Mouse (Mus musculus) Patski (cell line): ENCODE results near the gene Stx5a. TPM values are rescaled to one million over a fixed set of nuclear protein-coding genes. Genes with fewer than 3 reads are reported as not detected.

Experiments used
- ATAC-seq: fragments of 100-300 bp; one replicate; pipeline ENCODE4 v1.8.0; 2021
- CTCF ChIA-PET: fragments of 350-600 bp; sonication (Branson Sonifier 250); formaldehyde crosslinking; loops from one replicate; lab custom pipeline; 2022; ENCODE audit warnings: inconsistent platforms; lab: Charles Lee
- POLR2A ChIA-PET: fragments of 350-600 bp; sonication (Branson Sonifier 250); formaldehyde crosslinking; loops from one replicate; lab custom pipeline; 2022; ENCODE audit warnings: antibody characterized with exemption, inconsistent platforms; lab: Charles Lee
- DNase-seq: peaks from one replicate; pipeline ENCODE4 v3.0.0-alpha.2; 2011; ENCODE audit warnings: low read depth, low spot score
- H3K27me3 ChIP-seq: fragments of 371-371 bp; one replicate; pipeline ENCODE4 v1.5.1; 2021
- CTCF ChIP-seq: fragments of 100-300 bp; IDR thresholded peaks from one replicate; pipeline ENCODE4 v1.5.1; 2021
- in situ Hi-C: fragments of 300-500 bp; cut with MboI; formaldehyde crosslinking; loops from 3 replicates; pipeline ENCODE4 v1.11.1; 2018; ENCODE audit warnings: low pct_unique_long_range_greater_than_20kb, mixed read lengths
- polyA plus RNA-seq: library from polyadenylated mRNA; unstranded; gene quantifications from one replicate; pipeline ENCODE4 v1.2.3, GENCODE M21; 2021

Gene Stx5a
- polyA plus RNA-seq, 1 experiment from 2014 or later, result 116 TPM

DNA sequence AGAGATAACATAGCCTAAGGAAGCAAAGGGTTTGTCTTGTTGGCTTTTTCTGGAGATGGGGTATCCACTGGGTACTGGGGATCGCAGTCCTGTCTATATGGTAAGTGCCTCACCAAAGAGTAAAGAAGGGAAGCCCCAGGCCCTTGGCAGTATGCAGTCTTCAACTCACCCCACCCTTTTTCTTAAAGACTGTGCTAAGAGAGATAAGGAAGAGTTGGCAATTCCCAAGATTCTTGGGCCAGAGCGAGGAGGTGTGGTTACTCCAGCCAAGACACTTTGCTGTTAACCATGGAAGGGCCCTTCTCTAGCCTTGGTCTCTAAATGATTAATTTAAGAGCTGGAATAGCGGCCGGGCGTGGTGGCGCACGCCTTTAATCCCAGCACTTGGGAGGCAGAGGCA lies 34.3 kb upstream of the Stx5a start:
- ChIA-PET POLR2A (no interaction called here), CTCF (no interaction called here)
- H3K27me3 ChIP-seq, result no peaks in the 10 kb centered on the region
- TF ChIP-seq CTCF, result no peak
- in situ Hi-C loops, result loop anchor here (25.0 kb wide), 1 partner anchor 1180 kb away; the partner anchor contains the start of gene Incenp
- DNase-seq (no peak), ATAC-seq (no peak)

DNA sequence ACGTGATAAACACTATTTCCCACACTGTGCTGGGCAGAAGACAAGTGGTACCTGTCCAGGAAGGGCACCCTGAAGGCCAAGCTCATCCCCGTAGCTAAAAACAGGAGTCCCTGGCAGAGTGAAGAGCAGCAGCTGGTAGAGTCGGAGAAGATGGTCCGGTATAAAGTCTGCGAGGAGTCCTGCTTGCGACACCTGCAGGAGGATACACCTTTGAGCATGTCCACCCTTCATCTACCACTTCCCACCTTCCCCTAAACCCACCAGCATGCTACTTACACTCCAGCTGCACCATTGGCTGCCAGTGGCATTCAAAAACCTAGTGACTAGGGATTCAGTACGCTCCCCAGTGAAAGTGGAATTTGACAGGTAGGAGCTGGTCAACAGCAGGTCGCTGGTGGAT lies 32.3 kb upstream of the Stx5a start:
- no peak for TF ChIP-seq CTCF
- in situ Hi-C loops, result loop anchor here (25.0 kb wide), 1 partner anchor 1178 kb away; the partner anchor contains the start of gene Incenp
- ChIA-PET CTCF (interaction anchor here (3.0 kb wide), 1 partner anchor 10 kb away, joined by 15 read pairs; no protein-coding TSS in a partner anchor), POLR2A (interaction anchor here (0.6 to 1.4 kb wide), 3 partner anchors 48 to 120 kb away, joined by 3 read pairs; partner anchors contain the start of gene Nxf1)
- ATAC-seq, result no peak
- DNase-seq, result no peak
- H3K27me3 ChIP-seq, result no peaks in the 10 kb centered on the region

DNA sequence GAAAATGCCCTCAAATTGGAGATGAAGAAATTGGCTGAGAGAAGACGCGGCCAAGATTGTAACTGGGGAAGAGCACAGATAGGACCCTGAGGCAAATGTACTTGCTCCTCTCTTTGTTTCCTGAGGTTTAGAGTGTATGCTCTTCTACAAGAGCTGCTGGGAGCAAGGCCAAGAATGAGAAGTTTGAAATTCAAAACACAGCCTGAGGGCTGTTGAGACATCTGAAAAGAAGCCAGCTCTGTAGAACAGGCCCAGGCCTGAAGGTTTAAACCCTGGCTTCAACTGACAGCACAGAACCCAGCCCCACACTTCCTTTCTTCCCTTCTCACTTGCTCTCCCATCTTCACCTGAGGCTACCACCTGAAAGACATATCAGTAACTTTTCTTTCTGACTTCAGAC lies 31.2 kb upstream of the Stx5a start:
- ChIA-PET POLR2A (interaction anchor here (0.6 to 1.8 kb wide), 5 partner anchors 8 to 234 kb away, joined by 3 to 12 read pairs (median 3); partner anchors contain the start of genes Slc3a2 and Tmem179b), CTCF (interaction anchor here (0.7 to 3.0 kb wide), 3 partner anchors 9 to 42 kb away, joined by 3 to 15 read pairs (median 3); no protein-coding TSS in a partner anchor)
- in situ Hi-C loops, result loop anchor here (25.0 kb wide), 1 partner anchor 1177 kb away; the partner anchor contains the start of gene Incenp
- no peak for DNase-seq
- ATAC-seq, result no peak
- TF ChIP-seq CTCF, result no peak
- no peaks in the 10 kb centered on the region for H3K27me3 ChIP-seq

DNA sequence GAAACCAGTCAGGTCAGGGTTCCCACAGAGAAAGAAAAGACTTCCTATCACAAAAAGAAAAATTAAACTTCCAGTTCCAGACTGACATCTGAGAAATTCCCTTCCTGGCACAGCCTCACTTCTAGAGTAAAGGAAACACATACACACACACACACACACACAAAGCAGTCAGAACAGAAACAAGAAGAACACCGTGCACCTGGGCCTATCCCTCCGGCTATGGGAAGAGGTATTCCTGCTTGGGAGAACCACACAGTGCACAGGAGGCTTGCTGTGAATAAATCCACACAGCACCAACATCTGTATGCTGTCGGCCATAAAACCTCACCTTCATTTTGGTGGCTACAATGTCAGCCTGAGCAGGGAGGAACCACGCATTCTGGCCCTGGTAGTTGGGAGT lies 29.7 kb upstream of the Stx5a start:
- DNase-seq (no peak), ATAC-seq (no peak)
- ChIA-PET CTCF (interaction anchor here (0.7 to 1.1 kb wide), 2 partner anchors 10 to 28 kb away, joined by 3 to 4 read pairs; no protein-coding TSS in a partner anchor), POLR2A (interaction anchor here (3.0 kb wide), 1 partner anchor 12 kb away, joined by 32 read pairs; the partner anchor contains the start of gene Slc3a2)
- H3K27me3 ChIP-seq, result no peaks in the 10 kb centered on the region
- in situ Hi-C loops, result loop anchor here (25.0 kb wide), 1 partner anchor 1176 kb away; the partner anchor contains the start of gene Incenp
- TF ChIP-seq CTCF, result no peak

DNA sequence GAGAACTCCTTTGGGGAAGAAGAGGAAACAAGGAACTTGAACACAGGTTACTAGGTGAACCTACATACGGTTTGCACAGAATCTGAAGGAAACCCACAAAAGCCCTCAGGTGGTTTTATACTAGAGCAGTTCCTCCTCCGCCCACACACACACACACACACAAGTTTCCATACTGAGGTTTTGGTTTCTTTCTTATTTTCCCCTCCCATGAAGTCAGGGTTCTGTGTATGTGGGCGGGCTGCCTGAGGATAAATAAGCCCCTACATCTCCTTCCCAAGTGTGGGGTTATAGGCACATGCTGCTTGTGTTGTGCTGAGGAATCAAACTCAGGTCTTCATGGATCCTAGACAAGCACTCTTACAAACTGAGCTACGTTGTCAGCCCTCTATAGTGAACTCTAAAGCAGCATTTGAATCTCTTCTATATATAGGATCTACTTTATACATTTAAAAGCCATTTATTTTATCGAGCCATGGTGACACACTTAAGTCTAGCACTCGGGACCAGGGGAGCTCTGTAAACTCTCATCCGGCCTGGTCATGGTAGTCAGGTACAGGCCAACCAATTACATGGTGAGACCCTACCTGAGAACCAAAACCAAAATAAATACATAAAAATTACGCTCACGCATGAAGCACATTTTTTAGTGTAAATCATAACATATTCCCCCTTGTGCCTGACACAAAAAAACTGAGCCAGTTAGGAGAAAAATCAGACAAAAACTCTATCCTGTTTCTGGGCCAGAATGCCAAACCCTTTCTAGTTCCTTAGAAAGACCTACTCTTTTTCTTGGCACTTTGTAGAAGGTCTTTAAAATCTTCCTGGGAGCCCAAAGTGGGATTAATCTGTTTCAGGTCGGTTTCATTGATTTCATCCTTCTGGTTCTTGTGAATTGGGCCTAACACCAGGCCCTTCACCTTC lies 29.0 kb upstream of the Stx5a start:
- H3K27me3 ChIP-seq, result no peaks in the 10 kb centered on the region
- CTCF ChIA-PET, result interaction anchor here (1.1 to 2.8 kb wide), 4 partner anchors 8 to 22 kb away, joined by 4 to 23 read pairs (median 10); partner anchors contain the start of gene Slc3a2
- POLR2A ChIA-PET, result interaction anchor here (0.5 to 3.2 kb wide), 11 partner anchors 8 to 277 kb away, joined by 3 to 32 read pairs (median 3); partner anchors contain the start of genes 1700092M07Rik, Ahnak, Slc3a2 and Stx5a
- DNase-seq (no peak), ATAC-seq (no peak)
- in situ Hi-C loops, result loop anchor here (25.0 kb wide), 1 partner anchor 1175 kb away; the partner anchor contains the start of gene Incenp
- TF ChIP-seq CTCF, result no peak

DNA sequence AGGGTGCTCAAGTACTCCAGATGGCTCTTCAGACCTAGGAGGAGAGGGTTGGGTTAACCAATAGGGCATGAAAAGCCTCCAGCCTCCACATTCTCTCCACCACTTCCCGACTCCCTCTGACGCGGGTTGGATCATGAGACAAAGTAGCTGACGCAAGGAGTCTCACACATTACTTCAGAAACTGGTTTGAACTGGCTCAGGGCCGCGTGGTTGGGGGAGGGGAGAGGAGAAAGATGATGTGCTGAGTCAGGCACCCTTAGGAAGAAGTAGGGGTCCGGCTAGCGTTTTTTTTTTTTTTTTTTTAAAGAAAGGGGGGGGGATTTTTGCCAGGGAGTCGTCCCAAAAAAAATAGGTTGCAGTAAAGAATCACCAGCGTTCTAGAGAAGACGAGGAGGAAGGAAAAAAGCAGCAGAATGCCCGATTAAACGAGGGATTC lies 28.3 kb upstream of the Stx5a start:
- DNase-seq (no peak), ATAC-seq (peak; percentile 53)
- ChIA-PET CTCF (interaction anchor here (0.7 to 2.8 kb wide), 7 partner anchors 8 to 255 kb away, joined by 3 to 23 read pairs (median 4); partner anchors contain the start of gene Slc3a2), POLR2A (interaction anchor here (0.7 to 3.2 kb wide), 10 partner anchors 9 to 277 kb away, joined by 3 to 32 read pairs (median 4); partner anchors contain the start of genes 1700092M07Rik, Ahnak, Slc3a2 and Stx5a)
- H3K27me3 ChIP-seq, result no peaks in the 10 kb centered on the region
- in situ Hi-C loops, result loop anchor here (25.0 kb wide), 1 partner anchor 1174 kb away; the partner anchor contains the start of gene Incenp
- TF ChIP-seq CTCF, result no peak

DNA sequence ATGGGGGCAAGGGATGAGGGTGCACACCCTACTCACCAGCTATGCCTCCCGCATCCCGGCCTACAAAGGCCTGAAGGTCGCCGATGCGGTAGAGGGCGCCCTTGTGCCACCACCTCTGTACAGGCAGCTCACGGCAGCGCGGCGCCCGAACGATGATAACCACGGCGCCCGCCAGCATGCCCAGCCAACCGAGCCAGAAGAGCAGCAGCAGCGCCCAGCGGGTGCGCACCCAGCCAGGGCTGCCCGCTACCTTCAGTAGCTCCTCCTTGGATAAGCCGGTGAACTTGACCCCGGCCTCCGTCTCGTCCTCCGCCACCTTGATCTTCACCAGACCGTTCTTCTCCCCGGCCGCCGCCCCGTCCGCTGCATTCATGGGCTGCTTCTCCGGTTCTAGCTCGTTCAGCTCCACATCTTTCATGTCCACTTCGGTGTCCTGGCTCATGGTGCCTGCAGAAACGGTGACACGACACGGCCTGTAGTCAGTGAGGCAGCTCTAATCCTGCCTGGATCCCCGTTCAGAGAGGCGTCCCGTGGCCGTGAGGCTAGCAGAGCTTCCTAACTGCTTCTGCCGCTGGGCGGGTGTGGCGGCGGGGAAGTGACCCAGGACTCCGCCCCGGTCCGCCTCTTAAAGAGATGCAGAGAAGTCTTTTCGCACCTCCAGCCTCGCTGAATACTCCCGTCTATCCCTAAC lies 27.8 kb upstream of the Stx5a start:
- no peak for DNase-seq
- H3K27me3 ChIP-seq, result no peaks in the 10 kb centered on the region
- ChIA-PET CTCF (interaction anchor here (0.7 to 2.8 kb wide), 11 partner anchors 9 to 255 kb away, joined by 3 to 23 read pairs (median 4); partner anchors contain the start of gene Slc3a2), POLR2A (interaction anchor here (0.6 to 3.2 kb wide), 11 partner anchors 9 to 276 kb away, joined by 3 to 32 read pairs (median 4); partner anchors contain the start of genes 1700092M07Rik, Ahnak, Slc3a2 and Stx5a)
- in situ Hi-C loops, result loop anchor here (25.0 kb wide), 1 partner anchor 1174 kb away; the partner anchor contains the start of gene Incenp
- ATAC-seq, result peak; percentile 80
- TF ChIP-seq CTCF, result peak; percentile 98

DNA sequence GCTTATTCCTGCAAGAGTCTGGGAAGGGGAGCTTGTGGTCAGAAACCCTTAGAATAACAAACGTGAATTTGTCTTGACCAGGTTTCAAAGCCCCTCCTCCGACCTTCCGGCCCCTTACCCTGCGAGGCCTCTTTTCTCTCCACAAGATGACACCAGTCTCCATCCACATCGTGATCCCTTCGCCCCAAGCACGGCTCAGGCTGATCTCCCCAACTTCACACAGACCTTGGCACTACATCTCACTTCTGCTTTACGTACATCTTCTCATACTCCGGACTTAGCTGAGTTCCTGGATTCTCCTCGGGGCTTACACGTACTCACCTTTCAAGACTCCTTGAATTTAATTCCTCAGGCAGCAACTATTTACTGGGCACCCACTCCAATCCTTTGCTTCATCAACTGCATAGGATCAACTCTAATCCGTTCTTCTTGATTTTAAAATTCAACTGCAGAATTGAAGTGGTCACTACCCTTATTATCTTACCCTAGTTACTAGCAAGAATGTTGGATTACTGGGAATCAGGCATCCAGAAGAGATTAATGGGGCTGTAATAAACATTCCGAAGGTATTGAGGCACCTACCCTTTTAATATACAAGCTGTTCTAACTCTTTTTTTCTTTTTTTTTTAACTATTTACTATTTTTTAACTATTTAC lies 27.1 kb upstream of the Stx5a start:
- in situ Hi-C loops, result loop anchor here (25.0 kb wide), 1 partner anchor 1173 kb away; the partner anchor contains the start of gene Incenp
- peak; percentile 5 for ATAC-seq
- DNase-seq, result no peak
- ChIA-PET POLR2A (interaction anchor here (0.6 to 3.2 kb wide), 7 partner anchors 9 to 31 kb away, joined by 3 to 32 read pairs (median 7); partner anchors contain the start of genes 1700092M07Rik, Slc3a2 and Stx5a), CTCF (interaction anchor here (0.9 to 2.8 kb wide), 8 partner anchors 9 to 136 kb away, joined by 3 to 23 read pairs (median 4); partner anchors contain the start of gene Slc3a2)
- no peak for TF ChIP-seq CTCF
- no peaks in the 10 kb centered on the region for H3K27me3 ChIP-seq
